Mouse (Mus musculus): ENCODE results near the gene Gm8180.
A peak's percentile ranks its signal among the peaks of the same experiment; 100 is the strongest.
"Not testable (repeated sequence)": the region's sequence is repeated elsewhere in the genome, so short reads cannot be mapped to it uniquely, and the experiment has no call there.

DNA sequence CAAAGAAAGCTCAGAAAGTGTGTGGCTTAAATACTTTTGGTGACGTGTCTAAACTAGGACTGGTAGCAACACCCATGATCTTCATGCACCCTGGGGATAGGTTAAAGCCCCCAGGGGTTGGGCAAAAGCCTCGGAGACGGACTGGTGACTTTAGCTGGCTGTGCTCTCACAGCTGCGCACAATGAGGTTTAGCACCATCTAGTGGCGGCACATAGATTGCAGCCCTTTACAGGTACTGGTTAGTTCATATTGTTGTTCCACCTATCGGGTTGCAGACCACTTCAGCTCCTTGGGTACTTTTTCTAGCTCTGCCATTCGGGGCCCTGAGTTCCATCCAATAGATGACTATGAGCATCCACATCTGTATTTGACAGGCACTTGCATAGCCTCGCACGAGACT is 27.9 kb upstream of the Gm8180 start:
- TF ChIP-seq CTCF (IDR thresholded peaks at IDR 0.05; ENCODE audit: control insufficient read depth, insufficient read depth, insufficient read length) = peak; percentile 59
- not testable (repeated sequence) for TF ChIP-seq MYOG (IDR thresholded peaks at IDR 0.05; ENCODE audit: control insufficient read depth, extremely low read depth, insufficient read length); USF1 (IDR thresholded peaks at IDR 0.05; ENCODE audit: low read depth)
